Mouse (Mus musculus) embryo, embryonic 11.5 days (tissue): ENCODE data around the gene Ascl2.
A peak's percentile ranks its signal among the peaks of the same experiment; 100 is the strongest.

Source experiments
- DNase-seq: peaks from one replicate; pipeline ENCODE4 v3.0.0-alpha.2; 2012; ENCODE audit warnings: low read depth, low spot score

The Ascl2 gene

DNA sequence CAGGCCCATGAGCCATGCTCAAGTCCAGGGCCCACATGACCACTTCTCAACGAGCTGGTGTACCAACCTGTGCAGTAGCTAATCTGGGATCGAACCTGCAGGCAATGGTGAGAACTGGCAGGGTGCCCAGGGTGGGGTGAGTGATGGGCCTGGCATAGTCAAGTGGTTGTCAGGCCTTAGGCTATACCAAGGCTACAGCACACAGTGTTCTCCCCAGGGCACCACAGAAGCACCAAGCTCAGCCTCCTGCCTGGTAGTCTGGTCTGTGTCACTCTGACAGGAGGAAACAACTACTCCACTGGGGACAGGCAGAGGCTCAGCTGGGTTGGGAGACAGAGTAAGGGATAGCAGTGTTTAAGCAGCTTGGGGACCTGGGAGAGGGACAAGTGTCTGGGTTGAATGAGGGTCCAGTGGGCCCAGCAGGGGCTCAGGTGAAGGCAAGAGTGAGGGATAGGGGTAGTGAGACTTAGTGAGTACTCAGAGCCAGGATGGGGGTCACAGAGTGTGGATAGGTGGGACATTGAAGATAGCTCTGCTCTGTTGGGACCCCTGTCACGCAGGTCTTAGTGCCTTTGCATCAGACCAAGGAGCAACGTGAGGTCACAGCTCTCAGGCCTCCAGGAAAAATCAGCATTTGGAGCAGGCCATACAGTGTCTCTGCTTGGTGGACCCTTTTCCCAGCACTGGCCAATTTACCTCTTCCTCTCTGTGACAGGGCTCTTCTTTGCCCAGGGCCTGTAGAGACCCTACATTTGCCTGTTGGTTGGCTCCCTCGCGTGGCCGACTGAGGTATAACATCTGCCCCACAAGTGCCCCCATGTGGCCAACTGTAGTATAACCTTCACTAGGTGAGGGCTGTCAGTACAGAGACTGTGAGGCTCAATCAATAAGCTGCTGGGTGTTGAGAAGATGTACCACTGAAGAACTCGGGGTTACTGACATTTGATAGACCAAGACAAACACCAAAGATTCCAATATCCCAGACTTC lies 50.1 kb downstream of the Ascl2 start:
- DNase-seq: peak; percentile 64

DNA sequence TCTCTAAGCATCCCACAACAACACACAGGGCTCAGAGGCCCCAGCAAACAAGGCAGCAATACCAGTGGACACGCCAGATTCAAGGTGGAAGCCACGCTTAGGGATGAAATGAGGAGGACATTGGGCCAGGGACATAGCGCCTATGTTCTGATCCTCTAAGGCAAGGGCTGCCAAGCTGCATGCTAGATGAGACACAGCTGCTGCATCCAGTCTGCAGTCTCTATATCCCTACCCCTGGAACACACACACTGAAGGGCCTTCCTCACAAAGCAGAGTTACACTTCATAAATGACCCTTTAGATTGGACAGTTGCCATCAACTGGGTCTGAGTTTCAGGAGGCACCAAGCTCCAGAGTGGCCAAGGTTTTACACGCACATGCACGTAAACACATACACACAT lies 51.4 kb downstream of the Ascl2 start:
- no peak for DNase-seq
